Mouse (Mus musculus): Measurements from ENCODE around the gene Pelo. TPM values are rescaled to one million over a fixed set of nuclear protein-coding genes. Genes with fewer than 3 reads are reported as not detected.

The Pelo gene
- polyA plus RNA-seq, 1 experiment from 2014 or later = 8.4 TPM

- Histone ChIP-seq H3K4me3 (replicated peaks; ENCODE audit: low read depth, low read length) (no peak overlapping the region), H3K9ac (ENCODE audit: low read depth, low read length) (no peak overlapping the region), H3K4me1 (replicated peaks; ENCODE audit: insufficient read depth, low read length) (no peaks in the 10 kb centered on the region), H3K36me3 (ENCODE audit: insufficient read depth, low read length) (no peaks in the 10 kb centered on the region), H3K4me2 (ENCODE audit: low read length) (no peak overlapping the region), H3K27ac (peak overlapping the region; percentile 31), H3K27me3 (ENCODE audit: insufficient read depth, low read length) (no peaks in the 10 kb centered on the region), H3K9me3 (replicated peaks; ENCODE audit: low read length) (no peaks in the 10 kb centered on the region)
- no peak for DNase-seq (ENCODE audit: low spot score)
- no peak for TF ChIP-seq CTCF (IDR thresholded peaks at IDR 0.05; ENCODE audit: low read depth)
- WGBS = 42% methylated on average over 4 of the region's 4 CpGs
- ATAC-seq (replicated peaks; ENCODE audit: low FRiP score, low read depth) = peak; percentile 89
Measured at GRCm38 (mm10) chr13:115109628-115110027, 19.6 kb upstream of the Pelo start.

GRCm38 (mm10) chr13:115107436-115107835 lies 17.4 kb upstream of the Pelo start:
- Histone ChIP-seq H3K27me3 (ENCODE audit: insufficient read depth, low read length) (no peaks in the 10 kb centered on the region), H3K4me3 (replicated peaks; ENCODE audit: low read depth, low read length) (no peak overlapping the region), H3K27ac (no peak overlapping the region), H3K4me1 (replicated peaks; ENCODE audit: insufficient read depth, low read length) (no peaks in the 10 kb centered on the region), H3K36me3 (ENCODE audit: insufficient read depth, low read length) (no peaks in the 10 kb centered on the region), H3K4me2 (ENCODE audit: low read length) (no peak overlapping the region), H3K9ac (ENCODE audit: low read depth, low read length) (no peak overlapping the region), H3K9me3 (replicated peaks; ENCODE audit: low read length) (no peaks in the 10 kb centered on the region)
- no peak for ATAC-seq (replicated peaks; ENCODE audit: low FRiP score, low read depth)
- TF ChIP-seq CTCF (IDR thresholded peaks at IDR 0.05; ENCODE audit: low read depth) = no peak
- no peak for DNase-seq (ENCODE audit: low spot score)
- WGBS = 83% methylated on average over 8 of the region's 8 CpGs

- Histone ChIP-seq H3K4me3 (replicated peaks; ENCODE audit: low read depth, low read length) (no peak overlapping the region), H3K9me3 (replicated peaks; ENCODE audit: low read length) (no peaks in the 10 kb centered on the region), H3K4me2 (ENCODE audit: low read length) (no peak overlapping the region), H3K36me3 (ENCODE audit: insufficient read depth, low read length) (no peaks in the 10 kb centered on the region), H3K27me3 (ENCODE audit: insufficient read depth, low read length) (no peaks in the 10 kb centered on the region), H3K9ac (ENCODE audit: low read depth, low read length) (no peak overlapping the region), H3K4me1 (replicated peaks; ENCODE audit: insufficient read depth, low read length) (no peaks in the 10 kb centered on the region), H3K27ac (no peak overlapping the region)
- DNase-seq (ENCODE audit: low spot score) (no peak), ATAC-seq (replicated peaks; ENCODE audit: low FRiP score, low read depth) (no peak)
- WGBS = 84% methylated on average over 10 of the region's 10 CpGs
- no peak for TF ChIP-seq CTCF (IDR thresholded peaks at IDR 0.05; ENCODE audit: low read depth)
Measured at GRCm38 (mm10) chr13:115106183-115106582, 16.2 kb upstream of the Pelo start.

- ATAC-seq (replicated peaks; ENCODE audit: low FRiP score, low read depth) (no peak), DNase-seq (ENCODE audit: low spot score) (no peak)
- no peaks in the 10 kb centered on the region for H3K27me3 ChIP-seq (ENCODE audit: insufficient read depth, low read length)
- H3K4me1 ChIP-seq (replicated peaks; ENCODE audit: insufficient read depth, low read length) = no peaks in the 10 kb centered on the region
- no peak overlapping the region for H3K9ac ChIP-seq (ENCODE audit: low read depth, low read length)
- H3K4me3 ChIP-seq (replicated peaks; ENCODE audit: low read depth, low read length) = no peak overlapping the region
- no peaks in the 10 kb centered on the region for H3K9me3 ChIP-seq (replicated peaks; ENCODE audit: low read length)
- no peak overlapping the region for H3K27ac ChIP-seq
- peak overlapping the region; percentile 23 for H3K4me2 ChIP-seq (ENCODE audit: low read length)
- no peaks in the 10 kb centered on the region for H3K36me3 ChIP-seq (ENCODE audit: insufficient read depth, low read length)
- no peak for TF ChIP-seq CTCF (IDR thresholded peaks at IDR 0.05; ENCODE audit: low read depth)
- 100% methylated on average over 2 of the region's 2 CpGs for WGBS
Measured at GRCm38 (mm10) chr13:115102754-115103153, 12.8 kb upstream of the Pelo start.

GRCm38 (mm10) chr13:115101355-115102191 lies 11.6 kb upstream of the Pelo start, which contains the start of the genes Gm49395 and Itga1:
TSS of gene Gm49395 (minus strand) at chr13:115101921.
TSS of gene Itga1 (minus strand) at chr13:115101964.
- no peaks in the 10 kb centered on the region for H3K36me3 ChIP-seq (ENCODE audit: insufficient read depth, low read length)
- TF ChIP-seq CTCF (IDR thresholded peaks at IDR 0.05; ENCODE audit: low read depth) = peak; percentile 55
- H3K4me1 ChIP-seq (replicated peaks; ENCODE audit: insufficient read depth, low read length) = no peaks in the 10 kb centered on the region
- DNase-seq (ENCODE audit: low spot score) (peak; percentile 96), ATAC-seq (replicated peaks; ENCODE audit: low FRiP score, low read depth) (peak; percentile 93)
- no peaks in the 10 kb centered on the region for H3K9me3 ChIP-seq (replicated peaks; ENCODE audit: low read length)
- peak within 1 kb of the TSS; percentile 95 for H3K27ac ChIP-seq
- WGBS = under 1% methylated on average over 39 of the region's 39 CpGs
- no peaks in the 10 kb centered on the region for H3K27me3 ChIP-seq (ENCODE audit: insufficient read depth, low read length)
- H3K4me2 ChIP-seq (ENCODE audit: low read length) = peak within 1 kb of the TSS; percentile 81
- peak within 1 kb of the TSS; percentile 79 for H3K4me3 ChIP-seq (replicated peaks; ENCODE audit: low read depth, low read length)
- peak within 1 kb of the TSS; percentile 81 for H3K9ac ChIP-seq (ENCODE audit: low read depth, low read length)

- H3K4me1 ChIP-seq (replicated peaks; ENCODE audit: insufficient read depth, low read length) = no peaks in the 10 kb centered on the region
- H3K4me3 ChIP-seq (replicated peaks; ENCODE audit: low read depth, low read length) = peak overlapping the region; percentile 79
- H3K9me3 ChIP-seq (replicated peaks; ENCODE audit: low read length) = no peaks in the 10 kb centered on the region
- H3K4me2 ChIP-seq (ENCODE audit: low read length) = peak overlapping the region; percentile 81
- peak overlapping the region; percentile 95 for H3K27ac ChIP-seq
- 26% methylated on average over 11 of the region's 11 CpGs for WGBS
- H3K36me3 ChIP-seq (ENCODE audit: insufficient read depth, low read length) = no peaks in the 10 kb centered on the region
- H3K9ac ChIP-seq (ENCODE audit: low read depth, low read length) = peak overlapping the region; percentile 81
- no peak for TF ChIP-seq CTCF (IDR thresholded peaks at IDR 0.05; ENCODE audit: low read depth)
- H3K27me3 ChIP-seq (ENCODE audit: insufficient read depth, low read length) = no peaks in the 10 kb centered on the region
- no peak for ATAC-seq (replicated peaks; ENCODE audit: low FRiP score, low read depth)
- DNase-seq (ENCODE audit: low spot score) = peak; percentile 28
Measured at GRCm38 (mm10) chr13:115100381-115101177, 10.6 kb upstream of the Pelo start.

All from kidney, postnatal 0 days (tissue).